Mouse (Mus musculus) Muller cell, postnatal 12 days (primary cell): ENCODE data around the gene Card19.

Source experiments
- DNase-seq: peaks from one replicate; pipeline ENCODE4 v3.0.0-alpha.2; 2015; ENCODE audit errors: inconsistent ontology term

The Card19 gene

DNA sequence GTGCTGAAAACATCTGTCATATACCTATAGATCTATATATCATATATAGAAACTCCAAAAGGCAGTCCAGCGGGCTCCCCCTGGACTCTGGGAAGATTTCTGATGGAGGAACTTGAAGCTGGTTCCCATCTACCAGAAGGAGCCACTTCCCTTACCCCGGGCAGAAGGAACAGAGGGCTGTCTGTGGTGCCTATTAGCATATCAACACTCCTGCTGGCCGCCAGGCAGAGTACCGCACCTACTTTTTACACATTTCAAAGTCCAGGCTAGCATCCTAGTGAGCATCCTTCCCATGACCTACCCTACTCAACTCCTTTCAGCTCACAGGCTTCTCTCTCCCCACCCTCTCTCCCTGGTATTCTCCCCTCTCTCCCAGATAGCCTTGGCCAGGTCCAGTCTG, 9.8 kb upstream of the Card19 start:
- no peak for DNase-seq

DNA sequence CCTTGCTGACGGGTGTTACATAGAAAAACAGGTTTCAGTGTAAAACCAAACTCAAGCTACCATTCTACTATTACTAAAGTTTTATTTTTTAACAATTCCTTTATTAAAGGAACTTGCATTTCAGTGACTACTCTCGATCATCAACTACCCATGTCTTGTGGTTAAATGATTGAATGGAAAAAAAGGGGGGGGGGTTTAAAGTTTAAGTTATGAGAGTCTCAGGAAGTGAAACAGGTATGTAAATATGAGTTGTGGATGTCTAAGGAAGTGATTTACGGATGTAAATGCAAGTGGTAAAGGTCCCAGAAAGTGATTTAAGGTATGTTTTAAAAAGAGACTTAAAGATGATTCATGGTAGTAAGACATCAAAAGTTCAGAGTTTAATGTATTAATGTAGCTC, 9.3 kb upstream of the Card19 start:
- DNase-seq = no peak

GRCm38 (mm10) chr13:49224729-49225128, 8.9 kb upstream of the Card19 start:
- DNase-seq = no peak

DNA sequence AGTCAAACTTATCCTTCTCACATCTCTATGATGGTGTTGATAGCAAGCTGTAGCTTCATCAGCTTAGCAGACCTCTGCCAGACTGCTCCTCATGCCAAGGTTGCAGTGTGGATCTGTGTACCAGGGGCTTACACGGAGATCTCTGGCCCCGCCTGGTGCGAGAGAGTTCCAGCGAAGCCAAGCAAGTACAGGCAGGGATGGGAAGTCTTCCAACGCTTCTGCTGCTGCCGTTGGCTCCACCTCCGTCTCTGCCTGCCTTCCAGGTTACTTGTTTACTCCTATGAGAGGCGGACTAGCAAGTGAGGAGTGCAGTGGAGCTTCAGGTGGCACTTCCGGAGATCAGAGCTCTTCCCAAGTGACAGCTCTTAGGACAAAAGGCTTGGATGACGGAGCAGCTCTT, 8.5 kb upstream of the Card19 start:
- no peak for DNase-seq

DNA sequence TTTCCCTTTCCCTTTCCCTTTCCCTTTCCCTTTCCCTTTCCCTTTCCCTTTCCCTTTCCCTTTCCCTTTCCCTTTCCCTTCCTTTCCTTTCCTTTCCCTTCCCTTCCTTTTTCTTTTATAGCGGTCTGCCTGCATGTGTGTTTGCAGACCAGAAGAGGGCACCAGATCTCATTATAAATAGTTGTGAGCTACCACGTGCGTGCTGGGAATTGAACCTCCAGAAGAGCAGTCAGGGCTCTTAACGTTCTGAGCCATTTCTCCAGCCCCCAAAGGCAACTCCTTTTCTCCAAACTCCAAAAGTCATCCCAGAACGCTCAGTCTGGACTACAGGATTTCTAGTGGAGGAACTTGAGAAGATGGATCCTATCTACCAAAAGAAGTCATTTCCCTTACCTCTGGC, 5.1 kb upstream of the Card19 start:
- DNase-seq = no peak

GRCm38 (mm10) chr13:49219367-49219766, 3.5 kb upstream of the Card19 start:
- no peak for DNase-seq

- no peak for DNase-seq
Measured at GRCm38 (mm10) chr13:49218651-49219050, 2.8 kb upstream of the Card19 start.

GRCm38 (mm10) chr13:49216808-49217561, 1.1 kb upstream of the Card19 start:
- no peak for DNase-seq

GRCm38 (mm10) chr13:49216220-49216552, 349 bp upstream of the Card19 start:
- DNase-seq = no peak

- DNase-seq = no peak
Measured at GRCm38 (mm10) chr13:49215128-49215503, 721 bp downstream of the Card19 start.

DNA sequence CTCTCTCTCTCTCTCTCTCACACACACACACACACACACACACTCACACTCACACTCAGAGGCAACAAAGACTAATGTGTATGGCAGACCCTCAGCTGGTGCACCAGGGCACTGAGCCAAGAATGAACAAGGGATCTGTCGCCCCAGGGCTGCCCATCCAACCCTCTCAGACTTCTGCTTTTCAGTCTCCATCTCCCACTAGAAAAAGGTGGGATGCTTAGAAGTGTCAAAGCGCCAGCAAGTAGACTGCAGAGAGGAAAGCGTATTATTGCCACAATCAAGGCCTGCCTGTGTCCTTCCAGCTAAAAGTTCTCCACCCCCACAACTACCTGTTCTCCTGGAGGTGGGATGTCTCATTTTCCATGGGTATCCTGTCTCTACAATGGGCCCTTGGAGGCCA, 1.4 kb downstream of the Card19 start:
- DNase-seq = peak; percentile 19

DNA sequence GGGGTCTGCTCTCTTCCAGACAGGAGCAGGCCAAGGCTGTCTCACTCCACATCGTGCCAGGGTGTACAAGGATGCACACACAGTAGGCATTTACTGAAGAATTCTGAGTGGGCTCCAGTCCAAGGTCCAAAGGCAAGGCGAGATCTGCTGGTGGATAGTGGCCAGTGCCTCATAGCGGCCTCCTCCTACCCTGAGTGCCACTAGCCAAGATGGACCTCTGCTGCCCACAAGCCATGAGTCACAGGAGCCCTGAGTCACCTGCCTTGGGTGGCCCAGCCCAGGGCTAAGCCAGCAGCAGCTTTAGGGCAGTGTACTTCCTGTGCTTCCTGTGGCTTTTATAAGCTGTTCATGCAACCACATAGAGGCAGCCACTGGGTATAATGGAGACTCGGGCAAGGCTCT, 2.3 kb downstream of the Card19 start:
- DNase-seq = peak; percentile 97

GRCm38 (mm10) chr13:49212711-49213500, 2.9 kb downstream of the Card19 start:
- DNase-seq = no peak

GRCm38 (mm10) chr13:49209306-49209705, 6.5 kb downstream of the Card19 start:
- DNase-seq = no peak

- DNase-seq = no peak
Measured at GRCm38 (mm10) chr13:49206341-49206740, 9.5 kb downstream of the Card19 start.

- DNase-seq = peak; percentile 93
Measured at GRCm38 (mm10) chr13:49205381-49205998, 10.3 kb downstream of the Card19 start.

DNA sequence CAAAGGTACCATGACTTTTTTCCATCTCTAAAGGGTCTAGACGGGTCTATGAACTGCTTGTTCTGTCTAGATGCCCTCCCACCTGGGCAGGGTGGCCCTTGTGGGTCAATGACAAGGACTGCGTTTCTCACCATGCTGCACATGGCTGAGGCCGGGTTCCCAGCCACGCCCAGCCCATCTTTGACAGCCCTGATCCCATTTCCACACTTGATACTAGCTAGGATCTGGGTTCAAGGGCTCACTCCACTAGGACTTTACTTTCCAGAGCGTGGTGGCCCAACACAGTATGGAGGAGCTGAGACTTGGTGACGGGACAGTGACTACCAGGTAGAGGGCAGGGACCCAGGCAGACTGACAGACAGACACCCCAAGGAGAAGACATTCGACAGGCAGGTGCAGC, 13.3 kb downstream of the Card19 start:
- no peak for DNase-seq

DNA sequence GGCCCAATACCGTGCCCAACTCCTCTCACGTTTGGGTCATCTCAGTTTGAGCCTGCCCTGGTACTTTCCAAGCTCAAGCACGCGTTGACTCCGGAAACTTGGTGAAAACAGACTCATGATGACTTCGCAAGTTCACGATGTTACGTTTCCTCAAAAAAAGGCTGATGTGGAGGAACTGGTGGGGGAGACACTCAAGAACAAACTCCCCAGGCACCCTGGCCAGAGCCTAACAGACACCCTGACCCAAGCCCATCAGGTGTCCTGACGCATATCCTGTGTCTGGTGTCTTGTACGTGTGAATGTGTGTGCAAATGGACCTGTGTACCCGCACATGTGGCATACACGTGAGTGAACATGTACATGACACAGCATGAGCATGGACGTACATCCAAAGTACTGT, 15.1 kb downstream of the Card19 start:
- DNase-seq = no peak

- no peak for DNase-seq
Measured at GRCm38 (mm10) chr13:49199891-49200290, 15.9 kb downstream of the Card19 start.

GRCm38 (mm10) chr13:49198734-49199133, 17.1 kb downstream of the Card19 start:
- no peak for DNase-seq

DNA sequence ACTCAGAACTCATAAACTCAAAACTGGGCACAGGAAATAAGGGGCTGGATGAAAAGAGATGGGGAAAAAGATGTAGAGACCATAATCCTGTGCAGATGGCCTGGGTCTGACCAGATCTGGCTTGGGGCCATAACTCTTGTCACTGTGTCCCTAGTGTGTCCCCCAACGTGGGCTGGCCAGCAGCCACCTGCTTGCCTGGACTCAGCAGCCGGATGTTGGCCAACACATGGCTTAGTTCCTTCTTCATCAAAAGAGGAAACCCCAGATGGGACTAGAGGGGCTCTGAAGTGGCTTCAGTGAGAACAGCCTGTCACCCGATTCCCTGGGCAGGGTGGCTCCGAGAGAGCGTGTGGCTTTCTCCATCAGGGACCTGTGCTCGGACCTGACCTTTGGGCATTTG, 19.1 kb downstream of the Card19 start:
- DNase-seq = no peak

DNA sequence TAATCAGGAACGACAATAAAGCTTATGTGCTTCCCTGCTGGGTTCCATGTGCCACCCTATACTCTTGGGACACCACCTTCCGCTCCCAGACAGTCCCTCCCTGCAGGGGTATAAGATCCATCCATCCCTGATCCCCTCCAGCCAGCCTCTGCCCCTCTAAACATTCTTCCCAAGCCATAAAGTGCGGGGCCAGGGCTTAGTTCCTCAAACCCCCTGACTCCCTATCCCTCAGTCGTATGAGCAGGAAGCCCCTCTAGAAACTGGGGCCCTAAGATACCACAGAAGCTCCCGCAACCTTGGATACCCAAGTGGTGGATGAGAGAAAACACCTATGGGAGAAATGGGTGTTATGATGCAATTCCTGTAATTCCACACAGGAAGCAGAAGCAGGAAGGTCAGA, 19.6 kb downstream of the Card19 start:
- DNase-seq = no peak

DNA sequence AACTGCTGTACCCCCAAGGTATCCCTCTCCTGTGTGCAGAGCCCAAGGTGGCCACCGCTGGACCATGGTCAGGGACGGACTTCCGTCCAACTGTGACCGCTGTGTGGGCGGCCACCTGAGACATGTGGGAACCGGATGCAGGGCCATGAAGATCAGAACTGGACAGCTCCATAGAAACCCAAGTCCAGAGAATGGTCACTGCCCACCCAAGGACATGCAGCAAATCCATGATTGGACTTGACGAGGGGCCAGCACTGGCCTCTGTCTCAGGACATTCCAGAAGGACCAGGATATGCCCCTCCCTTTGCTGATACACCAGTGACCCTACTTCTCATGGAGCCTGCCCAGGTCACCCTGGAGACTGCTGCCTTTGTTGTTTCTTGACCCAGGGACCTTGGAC, 20.2 kb downstream of the Card19 start:
- no peak for DNase-seq
